Mouse (Mus musculus): Measurements from ENCODE around the gene Atoh8.

GRCm38 (mm10) chr6:72185893-72186490 is 49.4 kb downstream of the Atoh8 start:
- TF ChIP-seq POLR2A (IDR thresholded peaks at IDR 0.05; ENCODE audit: insufficient read depth, low read depth, low read length): no peak
- TF ChIP-seq EP300 (IDR thresholded peaks at IDR 0.05; ENCODE audit: insufficient read depth, low read depth, low read length): peak; percentile 98
